Mouse (Mus musculus) ES-E14 (cell line): ENCODE measurements at regions not wholly inside any gene's neighbourhood (a gene's known extent, or its start where the extent isn't known, plus 50 kb on each side); places are given as distances from the start of the nearest gene placed in this dataset.

Experiments used
- HCFC1 ChIP-seq: IDR thresholded peaks from 2 replicates; pipeline ENCODE4 v1.6.1; 2012; ENCODE audit warnings: low read length, inconsistent platforms, borderline replicate concordance; ENCODE audit not compliant: insufficient read depth
- MAFK ChIP-seq: IDR thresholded peaks from 2 replicates; pipeline ENCODE4 v1.6.1; 2014; ENCODE audit warnings: mild to moderate bottlenecking, low read depth, low read length, inconsistent platforms; ENCODE audit not compliant: insufficient read depth

- TF ChIP-seq MAFK = no peak
- TF ChIP-seq HCFC1 = no peak
Measured at GRCm38 (mm10) chr3:115772676-115773075, 57.8 kb upstream of the S1pr1 start.
